Mouse (Mus musculus): ENCODE measurements at regions not wholly inside any gene's neighbourhood (a gene's known extent, or its start where the extent isn't known, plus 50 kb on each side); places are given as distances from the start of the nearest gene placed in this dataset.
"Not testable (repeated sequence)": the region's sequence is repeated elsewhere in the genome, so short reads cannot be mapped to it uniquely, and the experiment has no call there.

GRCm38 (mm10) chr9:33629731-33630473 lies 855.8 kb upstream of the Kirrel3 start:
- Histone ChIP-seq H3K4me3 (ENCODE audit: insufficient read depth, low read depth, low read length) (no peak overlapping the region), H3K4me1 (ENCODE audit: control insufficient read depth, insufficient read depth, insufficient read length, low read length) (no peaks in the 10 kb centered on the region), H3K27ac (replicated peaks; ENCODE audit: low read depth, low read length) (no peak overlapping the region)

- H3K4me1 ChIP-seq (ENCODE audit: control insufficient read depth, insufficient read depth, insufficient read length, low read length), result no peaks in the 10 kb centered on the region
- H3K4me3 ChIP-seq (ENCODE audit: insufficient read depth, low read depth, low read length), result no peak overlapping the region
- no peak overlapping the region for H3K27ac ChIP-seq (replicated peaks; ENCODE audit: low read depth, low read length)
Observed at GRCm38 (mm10) chr9:33662978-33663377, 822.7 kb upstream of the Kirrel3 start.

- Histone ChIP-seq H3K4me1 (ENCODE audit: control insufficient read depth, insufficient read depth, insufficient read length, low read length) (no peaks in the 10 kb centered on the region), H3K27ac (replicated peaks; ENCODE audit: low read depth, low read length) (no peak overlapping the region), H3K4me3 (ENCODE audit: insufficient read depth, low read depth, low read length) (no peak overlapping the region)
Observed at GRCm38 (mm10) chr9:33681129-33681528, 804.6 kb upstream of the Kirrel3 start.

- H3K27ac ChIP-seq (replicated peaks; ENCODE audit: low read depth, low read length), result no peak overlapping the region
- no peaks in the 10 kb centered on the region for H3K4me1 ChIP-seq (ENCODE audit: control insufficient read depth, insufficient read depth, insufficient read length, low read length)
- no peak overlapping the region for H3K4me3 ChIP-seq (ENCODE audit: insufficient read depth, low read depth, low read length)
Observed at GRCm38 (mm10) chr9:33691731-33692130, 794.0 kb upstream of the Kirrel3 start.

- Histone ChIP-seq H3K4me1 (ENCODE audit: control insufficient read depth, insufficient read depth, insufficient read length, low read length) (no peaks in the 10 kb centered on the region), H3K27ac (replicated peaks; ENCODE audit: low read depth, low read length) (no peak overlapping the region), H3K4me3 (ENCODE audit: insufficient read depth, low read depth, low read length) (no peak overlapping the region)
Observed at GRCm38 (mm10) chr9:33717614-33718013, 768.1 kb upstream of the Kirrel3 start.

- no peak overlapping the region for H3K27ac ChIP-seq (replicated peaks; ENCODE audit: low read depth, low read length)
- H3K4me1 ChIP-seq (ENCODE audit: control insufficient read depth, insufficient read depth, insufficient read length, low read length), result no peaks in the 10 kb centered on the region
- H3K4me3 ChIP-seq (ENCODE audit: insufficient read depth, low read depth, low read length), result no peak overlapping the region
Observed at GRCm38 (mm10) chr9:33724811-33725210, 760.9 kb upstream of the Kirrel3 start.

GRCm38 (mm10) chr9:33728058-33728457 lies 757.6 kb upstream of the Kirrel3 start:
- H3K4me3 ChIP-seq (ENCODE audit: insufficient read depth, low read depth, low read length); H3K27ac ChIP-seq (replicated peaks; ENCODE audit: low read depth, low read length); H3K4me1 ChIP-seq (ENCODE audit: control insufficient read depth, insufficient read depth, insufficient read length, low read length): not testable (repeated sequence)

GRCm38 (mm10) chr9:33760701-33761100 lies 725.0 kb upstream of the Kirrel3 start:
- Histone ChIP-seq H3K4me3 (ENCODE audit: insufficient read depth, low read depth, low read length) (no peak overlapping the region), H3K27ac (replicated peaks; ENCODE audit: low read depth, low read length) (no peak overlapping the region), H3K4me1 (ENCODE audit: control insufficient read depth, insufficient read depth, insufficient read length, low read length) (no peaks in the 10 kb centered on the region)

GRCm38 (mm10) chr9:33766235-33766634 lies 719.5 kb upstream of the Kirrel3 start:
- no peak overlapping the region for H3K27ac ChIP-seq (replicated peaks; ENCODE audit: low read depth, low read length)
- no peaks in the 10 kb centered on the region for H3K4me1 ChIP-seq (ENCODE audit: control insufficient read depth, insufficient read depth, insufficient read length, low read length)
- no peak overlapping the region for H3K4me3 ChIP-seq (ENCODE audit: insufficient read depth, low read depth, low read length)

GRCm38 (mm10) chr9:33769811-33770210 lies 715.9 kb upstream of the Kirrel3 start:
- H3K4me3 ChIP-seq (ENCODE audit: insufficient read depth, low read depth, low read length), result no peak overlapping the region
- H3K4me1 ChIP-seq (ENCODE audit: control insufficient read depth, insufficient read depth, insufficient read length, low read length), result no peaks in the 10 kb centered on the region
- no peak overlapping the region for H3K27ac ChIP-seq (replicated peaks; ENCODE audit: low read depth, low read length)

GRCm38 (mm10) chr9:33774178-33774577 lies 711.5 kb upstream of the Kirrel3 start:
- no peak overlapping the region for H3K27ac ChIP-seq (replicated peaks; ENCODE audit: low read depth, low read length)
- no peak overlapping the region for H3K4me3 ChIP-seq (ENCODE audit: insufficient read depth, low read depth, low read length)

GRCm38 (mm10) chr9:33790617-33791016 lies 695.1 kb upstream of the Kirrel3 start:
- H3K4me1 ChIP-seq (ENCODE audit: control insufficient read depth, insufficient read depth, insufficient read length, low read length), result no peaks in the 10 kb centered on the region
- no peak overlapping the region for H3K27ac ChIP-seq (replicated peaks; ENCODE audit: low read depth, low read length)
- no peak overlapping the region for H3K4me3 ChIP-seq (ENCODE audit: insufficient read depth, low read depth, low read length)

More at GRCm38 (mm10) chr9:33774178-33774577, 711.5 kb upstream of the Kirrel3 start:
- no peaks in the 10 kb centered on the region for H3K4me1 ChIP-seq (ENCODE audit: control insufficient read depth, insufficient read depth, insufficient read length, low read length)

- no peak overlapping the region for H3K4me3 ChIP-seq (ENCODE audit: insufficient read depth, low read depth, low read length)
- H3K27ac ChIP-seq (replicated peaks; ENCODE audit: low read depth, low read length), result no peak overlapping the region
- H3K4me1 ChIP-seq (ENCODE audit: control insufficient read depth, insufficient read depth, insufficient read length, low read length), result 0 out of 2 replicates have a peak, but pooled peaks cover 3% of the 10 kb centered on the region
Observed at GRCm38 (mm10) chr9:33800250-33800649, 685.4 kb upstream of the Kirrel3 start.

GRCm38 (mm10) chr9:33800763-33801162 lies 684.9 kb upstream of the Kirrel3 start:
- Histone ChIP-seq H3K27ac (replicated peaks; ENCODE audit: low read depth, low read length) (no peak overlapping the region), H3K4me1 (ENCODE audit: control insufficient read depth, insufficient read depth, insufficient read length, low read length) (0 out of 2 replicates have a peak, but pooled peaks cover 3% of the 10 kb centered on the region), H3K4me3 (ENCODE audit: insufficient read depth, low read depth, low read length) (no peak overlapping the region)

GRCm38 (mm10) chr9:33814739-33815368 lies 670.8 kb upstream of the Kirrel3 start:
- Histone ChIP-seq H3K4me1 (ENCODE audit: control insufficient read depth, insufficient read depth, insufficient read length, low read length) (no peaks in the 10 kb centered on the region), H3K4me3 (ENCODE audit: insufficient read depth, low read depth, low read length) (no peak overlapping the region), H3K27ac (replicated peaks; ENCODE audit: low read depth, low read length) (no peak overlapping the region)

Measured in brown adipose tissue, adult 24 weeks (tissue).